Mouse (Mus musculus) kidney, adult 2 months (tissue): ENCODE results near the gene Tfap2b.

Source experiments
- CTCF ChIP-seq: fragments of 200-500 bp; conservative IDR thresholded peaks from 2 replicates; pipeline ENCODE4 v1.5.1; 2011; ENCODE audit warnings: low read depth, mild to moderate bottlenecking, control low read depth, low read length, moderate library complexity, mixed read lengths; ENCODE audit not compliant: insufficient read depth, insufficient read length
- POLR2A ChIP-seq: fragments of 200-500 bp; IDR thresholded peaks from one replicate; pipeline ENCODE4 v1.6.1; 2011; ENCODE audit warnings: low read depth, low read length, control low read depth

- no peak for TF ChIP-seq CTCF
- no peak for TF ChIP-seq POLR2A
Measured at GRCm38 (mm10) chr1:19232743-19233142, 24.0 kb downstream of the Tfap2b start.
